Mouse (Mus musculus) retina, embryonic 14.5 days (tissue): ENCODE measurements around the gene Ccdc149.

Experiments
- DNase-seq: peaks from one replicate; pipeline ENCODE4 v3.0.0-alpha.2; 2015; ENCODE audit warnings: low spot score

Ccdc149 gene

GRCm38 (mm10) chr5:52440278-52440677, 31.0 kb downstream of the Ccdc149 start:
- no peak for DNase-seq

GRCm38 (mm10) chr5:52438946-52439345, 32.4 kb downstream of the Ccdc149 start:
- DNase-seq = no peak

- DNase-seq = no peak
Observed at GRCm38 (mm10) chr5:52435533-52435932, 35.8 kb downstream of the Ccdc149 start.

GRCm38 (mm10) chr5:52431276-52431844, 40.0 kb downstream of the Ccdc149 start:
- no peak for DNase-seq

GRCm38 (mm10) chr5:52429731-52430480, 41.4 kb downstream of the Ccdc149 start:
- no peak for DNase-seq

GRCm38 (mm10) chr5:52428613-52429012, 42.7 kb downstream of the Ccdc149 start:
- DNase-seq = peak; percentile 17

GRCm38 (mm10) chr5:52425819-52426218, 45.5 kb downstream of the Ccdc149 start:
- no peak for DNase-seq

- DNase-seq = no peak
Observed at GRCm38 (mm10) chr5:52423893-52424292, 47.4 kb downstream of the Ccdc149 start.

- DNase-seq = no peak
Observed at GRCm38 (mm10) chr5:52416485-52416884, 54.8 kb downstream of the Ccdc149 start.

- DNase-seq = no peak
Observed at GRCm38 (mm10) chr5:52415917-52416316, 55.4 kb downstream of the Ccdc149 start.

GRCm38 (mm10) chr5:52415193-52415592, 56.1 kb downstream of the Ccdc149 start:
- DNase-seq = no peak

GRCm38 (mm10) chr5:52411567-52411966, 59.8 kb downstream of the Ccdc149 start:
- DNase-seq = peak; percentile 65

GRCm38 (mm10) chr5:52410197-52410596, 61.1 kb downstream of the Ccdc149 start:
- no peak for DNase-seq

GRCm38 (mm10) chr5:52408668-52409315, 62.5 kb downstream of the Ccdc149 start:
- no peak for DNase-seq

- DNase-seq = no peak
Observed at GRCm38 (mm10) chr5:52404373-52404772, 66.9 kb downstream of the Ccdc149 start.

- no peak for DNase-seq
Observed at GRCm38 (mm10) chr5:52393756-52394155, 77.6 kb downstream of the Ccdc149 start.

GRCm38 (mm10) chr5:52391471-52391870, 79.8 kb downstream of the Ccdc149 start:
- DNase-seq = no peak

GRCm38 (mm10) chr5:52390381-52390780, 80.9 kb downstream of the Ccdc149 start:
- no peak for DNase-seq

- no peak for DNase-seq
Observed at GRCm38 (mm10) chr5:52388092-52388749, 83.1 kb downstream of the Ccdc149 start.

GRCm38 (mm10) chr5:52386016-52386415, 85.3 kb downstream of the Ccdc149 start:
- no peak for DNase-seq

GRCm38 (mm10) chr5:52383748-52384147, 87.6 kb downstream of the Ccdc149 start:
- DNase-seq = no peak

- peak; percentile 17 for DNase-seq
Observed at GRCm38 (mm10) chr5:52382837-52383236, 88.5 kb downstream of the Ccdc149 start.

GRCm38 (mm10) chr5:52375847-52376246, 95.5 kb downstream of the Ccdc149 start:
- DNase-seq = no peak
